In genomic region chr10:93165416-93166381, GRCm38 (mm10) we compare ENCODE assay signal across 8 mouse cellular contexts. TPM values are rescaled to one million over a fixed set of nuclear protein-coding genes. Genes with fewer than 3 reads are reported as not detected.
DNase-seq lines count a peak whose midpoint lies in the region; ATAC-seq and TF ChIP-seq lines count a peak whose summit lies in the region.

No protein-coding gene starts in this region.

- peaks cover 15% of the 10 kb centered on the region for H3K4me1 ChIP-seq in heart, adult 2 months (ENCODE audit: control insufficient read depth, insufficient read depth, low read length)
- peaks cover 52% of the 10 kb centered on the region for H3K4me1 ChIP-seq in G1E (ENCODE audit: insufficient read depth, low read depth, low read length)
- peaks cover 33% of the 10 kb centered on the region for H3K4me1 ChIP-seq in forebrain, embryonic 14.5 days (ENCODE audit: control insufficient read depth, insufficient read depth, low read length)
- peaks cover 70% of the 10 kb centered on the region for H3K4me1 ChIP-seq in liver, embryonic 12.5 days

- 0 out of 2 replicates have a peak, but pooled peaks have one; percentile 30 for TF ChIP-seq POLR2A in heart, adult 2 months (IDR thresholded peaks at IDR 0.05; ENCODE audit: insufficient read depth, low read depth, low read length)

- peaks cover 1% of the 10 kb centered on the region; the same call in 1 of the 2 replicates for H3K79me2 ChIP-seq in heart, adult 2 months (replicated peaks; ENCODE audit: control insufficient read depth, insufficient read depth, low read length)

- peak overlapping the region; percentile 33 for H3K9ac ChIP-seq in heart, adult 2 months (ENCODE audit: low read depth, low read length)
- H3K9ac ChIP-seq in forebrain, embryonic 14.5 days (ENCODE audit: low read length) = 0 out of 2 replicates have a peak overlapping the region, but pooled peaks have one; percentile 13
- peak overlapping the region; percentile 45 for H3K9ac ChIP-seq in liver, embryonic 12.5 days

- peak overlapping the region; percentile 75 for H3K27ac ChIP-seq in heart, adult 2 months
- no peak overlapping the region for H3K27ac ChIP-seq in forebrain, embryonic 14.5 days (ENCODE audit: low read depth, low read length)
- peak overlapping the region; percentile 75 for H3K27ac ChIP-seq in liver, embryonic 12.5 days

- no peaks in the 10 kb centered on the region for H3K27me3 ChIP-seq in heart, adult 2 months (ENCODE audit: control insufficient read depth, insufficient read depth, low read length)
- H3K27me3 ChIP-seq in G1E (ENCODE audit: insufficient read depth, low read length) = no peaks in the 10 kb centered on the region
- no peaks in the 10 kb centered on the region for H3K27me3 ChIP-seq in forebrain, embryonic 14.5 days (replicated peaks; ENCODE audit: control insufficient read depth, insufficient read depth, low read length)
- H3K27me3 ChIP-seq in liver, embryonic 12.5 days (replicated peaks) = no peaks in the 10 kb centered on the region

- ATAC-seq in G1E (ENCODE audit: extremely low read depth, insufficient number of reproducible peaks, low FRiP score, poor library complexity, severe bottlenecking) = 0 out of 2 replicates have a peak, but pooled peaks have one; percentile 18
- ATAC-seq in forebrain, embryonic 14.5 days = no peak
- ATAC-seq in liver, embryonic 12.5 days = peak; percentile 43

- peaks cover 23% of the 10 kb centered on the region for H3K36me3 ChIP-seq in heart, adult 2 months (ENCODE audit: control insufficient read depth, insufficient read depth, low read length)
- peaks cover 9% of the 10 kb centered on the region for H3K36me3 ChIP-seq in G1E (replicated peaks)
- H3K36me3 ChIP-seq in forebrain, embryonic 14.5 days (ENCODE audit: control insufficient read depth, insufficient read depth, low read length) = no peaks in the 10 kb centered on the region
- no peaks in the 10 kb centered on the region for H3K36me3 ChIP-seq in liver, embryonic 12.5 days

- TF ChIP-seq CTCF in heart, adult 2 months (IDR thresholded peaks at IDR 0.05) = no peak
- TF ChIP-seq CTCF in G1E (IDR thresholded peaks at IDR 0.05; ENCODE audit: low read depth, low read length) = no peak

- H3K4me2 ChIP-seq in forebrain, embryonic 14.5 days (ENCODE audit: low read length) = peak overlapping the region; percentile 33
- peak overlapping the region; percentile 65 for H3K4me2 ChIP-seq in liver, embryonic 12.5 days

- no peak for TF ChIP-seq EP300 in heart, adult 2 months (IDR thresholded peaks at IDR 0.05; ENCODE audit: insufficient read depth, low read depth, low read length)

- intact Hi-C loops in heart, adult 2 months (cut with DNase I) = loop anchor here (5.0 kb wide), 1 partner anchor 47 kb away; no protein-coding TSS in a partner anchor
- intact Hi-C loops in heart, postnatal 25 days (cut with DNase I) = no loop called here

- DNase-seq in heart, adult 2 months = no peak
- DNase-seq in heart, postnatal 25 days (ENCODE audit: low spot score) = no peak
- no peak for DNase-seq in G1E (ENCODE audit: low spot score)
- peak; percentile 42 for DNase-seq in forebrain, embryonic 14.5 days (ENCODE audit: low spot score)
- DNase-seq in retina, embryonic 14.5 days (ENCODE audit: low spot score) = peak; percentile 39
- DNase-seq in urinary bladder, postnatal 14 days (ENCODE audit: low spot score) = no peak
- no peak for DNase-seq in urinary bladder, postnatal 25 days (ENCODE audit: low spot score)

- WGBS in heart, adult 2 months = 25% methylated on average over 14 of the region's 14 CpGs
- 6% methylated on average over 14 of the region's 14 CpGs for WGBS in forebrain, embryonic 14.5 days
- WGBS in liver, embryonic 12.5 days (ENCODE audit: insufficient replicate concordance) = 17% methylated on average over 14 of the region's 14 CpGs

- H3K9me3 ChIP-seq in G1E (replicated peaks) = no peaks in the 10 kb centered on the region
- no peaks in the 10 kb centered on the region for H3K9me3 ChIP-seq in forebrain, embryonic 14.5 days (replicated peaks; ENCODE audit: control insufficient read depth, low read length)
- H3K9me3 ChIP-seq in liver, embryonic 12.5 days (replicated peaks) = no peaks in the 10 kb centered on the region

- peak overlapping the region; percentile 29 for H3K4me3 ChIP-seq in heart, adult 2 months
- H3K4me3 ChIP-seq in G1E (ENCODE audit: low read depth, low read length) = peak overlapping the region; percentile 63; the same call in 1 of the 2 replicates
- H3K4me3 ChIP-seq in forebrain, embryonic 14.5 days (ENCODE audit: low read depth, low read length) = peak overlapping the region; percentile 2; the same call in 1 of the 2 replicates
- peak overlapping the region; percentile 32 for H3K4me3 ChIP-seq in liver, embryonic 12.5 days

RNA-seq across cellular contexts. Expression of gene Cdk17, which starts 5.0 kb away (rescaled TPM):
- total RNA-seq in heart, adult 2 months (2021) = 10 to 100 TPM; 14.3 to 18.8 TPM
- polyA plus RNA-seq in heart, adult 2 months (2012; rRNA removed) = 16.6 and 22.5 TPM in 2 replicates
- 10 to 100 TPM; 16.2 to 19.7 TPM for total RNA-seq in heart, postnatal 25 days (2021)
- 123 and 138 TPM in 2 replicates for total RNA-seq in G1E (2014; fragmentation: Nextera tagmentation)
- total RNA-seq in G1E (2017) = 91.0 and 95.6 TPM in 2 replicates
- 4.9 and 6.5 TPM in 2 replicates for polyA plus RNA-seq in G1E (2012)
- polyA plus RNA-seq in forebrain, embryonic 14.5 days (2014; fragmentation: Nextera tagmentation; extraction: Ambion mirVana) = 52.5 and 53.8 TPM in 2 replicates
- 22.3 and 23.0 TPM in 2 replicates for polyA plus RNA-seq in liver, embryonic 12.5 days (2016; fragmentation: Nextera tagmentation; extraction: Ambion mirVana)

Comparison
In these comparisons a context has a peak if more than half of its experiments do, and no peak if none do; other contexts are left out.
1. DNase-seq: peak in forebrain, embryonic 14.5 days (single experiment) and retina, embryonic 14.5 days (single experiment); none in heart, adult 2 months (0 of 2), heart, postnatal 25 days (single experiment), G1E (single experiment), urinary bladder, postnatal 14 days (single experiment) and urinary bladder, postnatal 25 days (single experiment).
2. H3K4me3 ChIP-seq: peak in every context shown above with its lines; median percentile 63 in G1E; 32 in liver, embryonic 12.5 days; 29 in heart, adult 2 months; 2 in forebrain, embryonic 14.5 days.
3. Peak in every context shown above with its lines, with median percentiles within 50 percentile points of each other: H3K9ac ChIP-seq.